Mouse (Mus musculus): ENCODE data around the gene Arl6ip4. TPM values are rescaled to one million over a fixed set of nuclear protein-coding genes. Genes with fewer than 3 reads are reported as not detected.

The Arl6ip4 gene
- polyA plus RNA-seq, 1 experiment from 2014 or later, result 106 TPM

DNA sequence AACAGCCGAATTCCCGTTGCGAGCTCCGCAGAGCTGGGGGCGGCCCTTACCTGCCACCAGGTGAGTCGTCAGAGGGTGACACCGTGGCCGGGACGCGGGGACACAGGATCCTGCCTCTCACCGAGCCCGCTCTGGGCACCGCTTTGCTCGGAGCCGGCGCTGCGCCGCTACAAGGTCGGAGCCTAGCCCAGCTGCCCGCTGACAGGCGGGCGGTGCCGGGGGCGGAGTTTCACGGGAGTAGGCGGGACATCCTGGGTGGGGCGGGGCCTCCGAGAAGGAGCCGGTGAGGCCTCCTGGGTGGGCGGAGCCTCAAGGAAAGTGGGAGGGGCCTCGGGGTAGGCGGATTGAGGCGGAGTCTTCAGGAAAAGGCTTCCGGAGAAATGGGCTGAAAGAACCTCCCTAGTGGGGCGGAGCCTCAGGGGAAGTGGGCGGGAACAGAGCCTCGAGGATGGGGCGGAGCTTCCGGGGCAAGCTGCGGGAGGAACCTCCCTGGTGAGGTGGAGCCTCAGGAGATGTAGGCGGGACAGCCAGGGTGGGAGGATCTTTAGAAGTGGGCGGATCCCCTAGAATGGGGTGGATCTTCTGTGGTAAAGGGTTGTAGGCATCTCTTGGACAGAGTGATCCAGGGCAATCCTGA lies 20.2 kb upstream of the Arl6ip4 start, which contains the start of gene Abcb9:
Gene Abcb9 (minus strand): TSS at position 203 of the 637 bp plus-strand sequence.
- Histone ChIP-seq H3K9ac (peak within 1 kb of the TSS; percentile 65), H3K27me3 (peaks cover 41% of the 10 kb centered on the region), H3K9me3 (0 out of 2 replicates have a peak, but pooled peaks cover 4% of the 10 kb centered on the region), H3K36me3 (no peaks in the 10 kb centered on the region), H3K4me3 (peak within 1 kb of the TSS; percentile 43), H3K27ac (no peak within 1 kb of the TSS), H3K4me1 (peaks cover 10% of the 10 kb centered on the region), H3K4me2 (replicated peaks) (peak within 1 kb of the TSS; percentile 70)
- ATAC-seq (ENCODE audit: low FRiP score, low read depth), result peak; percentile 84; the same call in 1 of the 2 replicates
- WGBS, result 3% methylated on average over 42 of the region's 42 CpGs

DNA sequence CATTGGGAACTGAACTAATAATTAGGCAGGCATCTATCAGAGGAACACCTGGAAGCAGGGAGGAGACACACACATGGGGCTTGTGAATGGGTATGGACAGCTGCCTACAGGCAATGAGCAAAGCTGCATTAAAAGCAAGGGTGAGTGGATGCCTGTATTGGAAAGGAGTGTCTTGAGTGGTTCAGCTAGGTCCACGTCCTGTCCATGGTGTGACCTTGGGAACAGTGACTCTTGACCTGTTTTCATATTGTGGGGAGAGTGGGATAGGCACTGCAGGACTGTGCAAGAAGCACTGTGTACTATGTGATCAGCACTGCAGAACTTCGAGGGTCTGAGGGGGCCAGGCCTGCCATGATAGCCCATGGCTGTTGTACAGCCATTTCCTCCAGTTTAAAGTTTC lies 17.0 kb upstream of the Arl6ip4 start:
- H3K9me3 ChIP-seq, result 0 out of 2 replicates have a peak, but pooled peaks cover 4% of the 10 kb centered on the region
- no peak overlapping the region for H3K9ac ChIP-seq
- no peak overlapping the region for H3K4me2 ChIP-seq (replicated peaks)
- peaks cover 10% of the 10 kb centered on the region for H3K4me1 ChIP-seq
- H3K4me3 ChIP-seq, result no peak overlapping the region
- H3K27ac ChIP-seq, result no peak overlapping the region
- 85% methylated on average over 2 of the region's 2 CpGs for WGBS
- no peak for ATAC-seq (ENCODE audit: low FRiP score, low read depth)
- peaks cover under 1% of the 10 kb centered on the region; the same call in 1 of the 2 replicates for H3K36me3 ChIP-seq
- peaks cover 27% of the 10 kb centered on the region for H3K27me3 ChIP-seq

DNA sequence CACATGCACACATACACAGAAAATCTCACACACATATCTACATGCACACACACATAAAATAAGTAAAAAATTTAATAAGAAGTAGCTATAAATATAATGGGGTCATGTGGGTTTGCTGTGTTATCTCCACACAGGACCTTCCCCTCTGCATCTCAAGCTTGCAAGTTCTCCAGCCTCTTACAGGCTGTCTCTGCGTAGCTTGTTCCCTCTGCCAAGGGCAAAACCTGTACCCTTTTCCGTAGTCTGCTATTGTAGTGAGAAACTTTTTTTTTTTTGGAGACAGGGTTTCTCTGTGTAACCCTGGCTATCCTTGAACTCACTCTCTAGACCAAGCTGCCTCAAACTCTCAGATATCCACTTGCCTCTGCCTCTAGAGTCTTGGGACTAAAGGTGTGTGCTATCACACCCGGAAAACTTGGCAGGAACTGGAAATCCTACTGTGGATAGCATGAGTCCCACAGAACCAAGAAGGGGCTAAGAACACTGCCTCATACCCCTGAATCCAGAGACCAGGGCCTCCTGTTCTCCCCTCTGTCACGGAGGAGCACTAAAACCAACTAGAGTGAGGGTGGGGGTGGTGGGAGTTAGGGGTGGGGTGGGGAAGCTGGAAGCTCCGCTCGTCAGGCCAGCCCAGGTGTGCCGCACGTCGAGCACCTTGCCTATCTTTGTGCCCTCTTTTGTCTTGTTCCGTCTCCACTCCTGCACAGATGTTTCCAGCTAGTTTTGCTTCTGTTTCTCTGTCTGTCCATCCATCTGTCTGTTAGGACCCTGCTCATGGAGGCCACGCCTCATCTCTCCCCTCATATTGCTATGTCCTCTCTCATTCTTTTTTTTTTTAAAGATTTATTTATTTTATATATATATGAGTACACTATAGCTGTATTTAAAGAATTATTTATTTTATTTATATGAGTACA lies 15.5 kb upstream of the Arl6ip4 start:
- no peak overlapping the region for H3K9ac ChIP-seq
- H3K27me3 ChIP-seq, result peaks cover 13% of the 10 kb centered on the region
- no peak overlapping the region for H3K4me2 ChIP-seq (replicated peaks)
- 89% methylated on average over 11 of the region's 11 CpGs for WGBS
- no peak overlapping the region for H3K27ac ChIP-seq
- peaks cover 4% of the 10 kb centered on the region; the same call in 1 of the 2 replicates for H3K36me3 ChIP-seq
- no peak overlapping the region for H3K4me3 ChIP-seq
- H3K4me1 ChIP-seq, result peaks cover 5% of the 10 kb centered on the region
- 0 out of 2 replicates have a peak, but pooled peaks cover 4% of the 10 kb centered on the region for H3K9me3 ChIP-seq
- ATAC-seq (ENCODE audit: low FRiP score, low read depth), result no peak

DNA sequence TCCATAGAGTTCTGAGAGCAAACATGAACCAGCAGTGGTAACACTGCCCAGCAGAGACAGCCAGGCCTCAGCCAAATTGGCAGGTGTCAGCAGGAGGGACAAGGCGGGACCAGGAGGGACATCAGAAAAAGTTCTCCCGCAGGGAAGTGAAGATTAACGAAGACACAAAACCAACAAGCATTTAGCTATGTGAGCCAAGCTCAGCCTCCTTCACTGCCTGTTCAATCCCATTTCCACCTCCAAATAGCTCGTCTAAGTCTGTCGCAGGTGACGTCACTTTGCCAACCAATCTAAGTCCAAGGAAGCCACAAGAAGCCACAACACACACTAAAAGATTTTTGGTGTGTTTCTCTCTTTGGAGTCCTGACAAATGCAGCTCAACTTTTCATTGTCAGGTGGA lies 13.6 kb upstream of the Arl6ip4 start:
- Histone ChIP-seq H3K9me3 (0 out of 2 replicates have a peak, but pooled peaks cover 4% of the 10 kb centered on the region), H3K27me3 (no peaks in the 10 kb centered on the region), H3K4me2 (replicated peaks) (no peak overlapping the region), H3K4me1 (no peaks in the 10 kb centered on the region), H3K9ac (no peak overlapping the region), H3K27ac (no peak overlapping the region), H3K4me3 (no peak overlapping the region), H3K36me3 (peaks cover 4% of the 10 kb centered on the region; the same call in 1 of the 2 replicates)
- no peak for ATAC-seq (ENCODE audit: low FRiP score, low read depth)
- WGBS, result 77% methylated on average over 6 of the region's 6 CpGs

DNA sequence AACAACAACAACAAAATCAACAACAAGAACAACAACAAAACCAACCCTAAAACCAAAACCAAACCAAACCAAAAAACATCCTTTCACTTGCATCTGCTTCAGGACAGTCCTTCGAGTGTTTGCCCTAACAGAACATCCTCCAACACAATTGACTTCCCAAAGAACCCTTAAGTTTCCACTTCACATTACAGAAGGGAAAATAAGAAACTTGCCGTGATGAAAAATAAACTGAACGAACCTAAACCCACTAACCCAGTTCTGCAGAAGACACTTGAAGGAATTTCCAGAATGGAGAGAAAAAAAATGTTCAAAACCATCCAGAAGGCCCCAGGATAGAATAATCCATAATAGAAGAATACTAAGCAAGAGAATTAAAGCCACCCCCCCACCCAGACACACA lies 12.9 kb upstream of the Arl6ip4 start:
- Histone ChIP-seq H3K36me3 (peaks cover 4% of the 10 kb centered on the region; the same call in 1 of the 2 replicates), H3K9ac (no peak overlapping the region), H3K4me3 (no peak overlapping the region), H3K4me2 (replicated peaks) (no peak overlapping the region), H3K27ac (no peak overlapping the region), H3K9me3 (0 out of 2 replicates have a peak, but pooled peaks cover 4% of the 10 kb centered on the region), H3K27me3 (no peaks in the 10 kb centered on the region), H3K4me1 (no peaks in the 10 kb centered on the region)
- no peak for ATAC-seq (ENCODE audit: low FRiP score, low read depth)
- 84% methylated on average over 3 of the region's 3 CpGs for WGBS

DNA sequence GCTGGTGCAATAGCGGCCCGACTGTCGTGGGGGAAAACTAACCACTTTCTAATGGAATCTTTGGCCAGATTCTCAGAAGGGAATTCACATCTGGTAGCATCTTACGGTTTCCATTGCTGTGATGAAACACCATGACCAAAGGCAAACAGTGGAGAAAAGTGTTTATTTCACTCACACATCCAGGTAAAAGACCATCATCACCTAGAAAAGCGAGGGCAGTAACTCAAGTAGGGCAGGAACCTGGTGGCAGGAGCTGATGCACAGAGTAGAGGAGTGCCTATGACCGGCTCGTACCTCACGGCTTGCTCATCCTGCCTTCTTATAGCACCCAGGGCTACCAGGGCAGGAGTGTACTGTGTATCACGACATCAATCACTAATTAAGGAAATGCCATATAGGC lies 12.3 kb upstream of the Arl6ip4 start:
- Histone ChIP-seq H3K9ac (no peak overlapping the region), H3K4me3 (no peak overlapping the region), H3K27me3 (no peaks in the 10 kb centered on the region), H3K27ac (no peak overlapping the region), H3K4me1 (no peaks in the 10 kb centered on the region), H3K9me3 (0 out of 2 replicates have a peak, but pooled peaks cover 4% of the 10 kb centered on the region), H3K4me2 (replicated peaks) (no peak overlapping the region), H3K36me3 (peaks cover 4% of the 10 kb centered on the region; the same call in 1 of the 2 replicates)
- no peak for ATAC-seq (ENCODE audit: low FRiP score, low read depth)
- WGBS, result 94% methylated on average over 9 of the region's 9 CpGs

DNA sequence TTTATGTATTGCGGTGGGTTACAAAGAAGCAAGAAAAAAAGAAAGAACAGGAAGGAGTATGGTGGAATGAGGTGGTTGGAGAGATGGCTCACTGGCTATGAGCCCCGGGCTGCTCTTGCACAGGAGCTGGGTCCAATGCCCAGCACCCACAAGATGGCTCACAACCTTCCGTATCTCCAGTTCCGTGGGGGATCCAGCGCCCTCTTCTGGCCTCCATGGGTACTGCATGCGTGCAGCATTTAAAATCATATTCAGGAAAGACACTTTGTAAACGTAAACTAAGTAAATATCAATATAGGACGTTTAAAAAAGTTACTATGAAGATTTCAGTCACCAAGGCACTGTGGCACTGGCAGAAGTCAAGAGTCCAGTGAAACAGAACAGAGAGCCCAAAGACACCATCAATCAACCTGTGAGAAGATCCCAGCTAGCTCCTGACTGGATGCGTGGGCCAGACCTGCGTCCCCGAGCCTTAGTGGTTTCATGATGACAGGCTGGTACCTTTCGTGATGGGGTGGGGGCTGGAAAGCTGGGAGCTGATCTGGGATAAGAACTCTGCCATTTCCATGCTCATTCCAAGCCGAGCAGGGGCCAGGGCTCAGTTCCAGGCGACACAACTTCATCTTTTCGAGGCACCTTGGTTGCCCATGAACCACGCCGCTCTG lies 4.7 kb upstream of the Arl6ip4 start:
- no peak for ATAC-seq (ENCODE audit: low FRiP score, low read depth)
- Histone ChIP-seq H3K27me3 (no peaks in the 10 kb centered on the region), H3K27ac (no peak overlapping the region), H3K9ac (peak overlapping the region; percentile 78), H3K4me2 (replicated peaks) (peak overlapping the region; percentile 91), H3K4me1 (peaks cover 17% of the 10 kb centered on the region), H3K36me3 (peaks cover 6% of the 10 kb centered on the region; the same call in 1 of the 2 replicates), H3K9me3 (no peaks in the 10 kb centered on the region), H3K4me3 (peak overlapping the region; percentile 82)
- WGBS, result 28% methylated on average over 17 of the region's 17 CpGs

DNA sequence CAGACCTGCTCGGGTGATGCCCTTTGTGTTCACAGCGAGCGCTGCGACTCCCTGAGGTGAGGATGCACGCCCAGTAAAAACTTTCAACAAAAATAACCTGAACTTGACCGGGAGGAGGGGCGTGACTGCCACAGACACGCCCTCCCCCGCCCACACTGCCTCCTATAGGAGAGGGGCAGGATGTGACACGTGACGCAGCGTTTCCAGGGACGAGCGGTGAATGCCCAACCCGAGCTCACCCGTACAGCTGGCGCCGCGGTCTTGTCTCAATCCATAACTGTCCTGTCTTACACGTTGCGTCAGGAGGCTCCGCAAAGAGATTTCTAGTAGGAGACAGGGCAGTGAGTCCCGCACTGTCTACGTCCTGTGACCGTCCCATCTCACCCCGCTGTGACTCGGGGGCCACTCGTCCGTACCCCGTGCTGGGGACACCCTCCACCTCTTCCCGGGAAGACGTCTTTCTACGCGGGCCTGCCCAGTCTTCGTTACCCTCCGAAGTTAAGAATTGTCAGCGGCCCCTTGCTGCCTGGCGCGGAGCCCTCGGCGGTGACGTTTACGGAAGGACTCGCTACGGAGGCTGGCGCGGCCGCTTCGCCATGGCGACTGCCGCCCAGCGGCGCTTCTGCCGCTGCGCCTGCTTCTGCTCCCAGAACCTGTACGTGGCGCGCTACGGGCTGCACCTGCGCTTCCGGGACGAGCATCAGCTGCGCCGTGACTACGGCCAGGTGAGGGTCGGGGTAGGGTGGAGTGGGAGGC lies 4.0 kb upstream of the Arl6ip4 start, which contains the start of gene Ogfod2:
Gene Ogfod2 (plus strand): TSS at position 556 of the 756 bp plus-strand sequence.
- peak within 1 kb of the TSS; percentile 82 for H3K4me3 ChIP-seq
- H3K27me3 ChIP-seq, result no peaks in the 10 kb centered on the region
- H3K27ac ChIP-seq, result peak within 1 kb of the TSS; percentile 82
- ATAC-seq (ENCODE audit: low FRiP score, low read depth), result peak; percentile 98
- peaks cover 6% of the 10 kb centered on the region; the same call in 1 of the 2 replicates for H3K36me3 ChIP-seq
- H3K9ac ChIP-seq, result peak within 1 kb of the TSS; percentile 78
- WGBS, result under 1% methylated on average over 66 of the region's 66 CpGs
- H3K4me1 ChIP-seq, result peaks cover 22% of the 10 kb centered on the region
- H3K9me3 ChIP-seq, result no peaks in the 10 kb centered on the region
- peak within 1 kb of the TSS; percentile 91 for H3K4me2 ChIP-seq (replicated peaks)

DNA sequence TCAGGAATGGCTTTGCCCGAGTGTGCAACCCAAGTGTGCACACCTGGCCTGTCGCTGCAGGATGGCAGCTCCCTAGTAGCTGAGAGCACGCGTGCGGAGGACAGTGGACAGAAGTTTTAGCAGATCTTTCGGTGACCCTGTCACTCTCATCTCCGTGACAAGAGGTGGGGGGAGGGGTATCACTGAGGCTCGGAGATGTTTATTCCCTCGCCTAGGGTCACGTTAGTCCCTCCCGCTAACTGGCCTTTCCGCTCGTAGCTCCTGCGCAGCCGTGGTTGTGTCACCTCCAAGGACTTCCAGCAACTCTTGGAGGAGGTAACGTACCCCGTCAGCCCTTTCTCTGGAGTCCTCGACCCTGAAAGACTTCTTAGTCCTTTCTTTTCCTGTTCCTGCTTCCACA lies 3.4 kb upstream of the Arl6ip4 start:
- H3K27ac ChIP-seq, result peak overlapping the region; percentile 35; the same call in 1 of the 2 replicates
- no peaks in the 10 kb centered on the region for H3K27me3 ChIP-seq
- peak overlapping the region; percentile 82 for H3K4me3 ChIP-seq
- H3K4me1 ChIP-seq, result peaks cover 28% of the 10 kb centered on the region
- H3K4me2 ChIP-seq (replicated peaks), result peak overlapping the region; percentile 91
- H3K9ac ChIP-seq, result peak overlapping the region; percentile 78
- H3K36me3 ChIP-seq, result peaks cover 10% of the 10 kb centered on the region
- no peak for ATAC-seq (ENCODE audit: low FRiP score, low read depth)
- no peaks in the 10 kb centered on the region for H3K9me3 ChIP-seq
- WGBS, result 4% methylated on average over 18 of the region's 18 CpGs

DNA sequence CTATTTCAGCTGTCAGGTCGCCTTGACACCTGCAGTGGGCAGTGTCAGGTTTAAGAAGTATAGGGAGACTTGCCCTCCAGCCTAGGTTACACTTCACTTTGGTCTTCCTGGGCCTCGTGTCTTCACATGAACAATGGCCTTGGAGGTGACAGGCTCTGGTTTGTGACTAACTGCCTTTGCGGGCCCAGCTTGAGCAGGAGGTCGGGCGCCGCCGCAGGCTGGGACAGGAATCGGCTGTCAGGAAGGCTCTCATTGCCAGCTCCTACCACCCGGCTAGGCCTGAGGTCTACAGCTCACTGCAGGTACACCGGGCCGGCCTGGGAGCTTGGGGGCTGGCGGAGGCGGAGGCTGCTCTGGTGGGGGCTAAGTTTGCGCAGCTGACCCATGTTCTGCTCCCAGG lies 2.9 kb upstream of the Arl6ip4 start:
- Histone ChIP-seq H3K27me3 (no peaks in the 10 kb centered on the region), H3K4me3 (peak overlapping the region; percentile 82), H3K36me3 (peaks cover 15% of the 10 kb centered on the region), H3K4me1 (peaks cover 33% of the 10 kb centered on the region), H3K9me3 (no peaks in the 10 kb centered on the region), H3K9ac (peak overlapping the region; percentile 78), H3K27ac (no peak overlapping the region), H3K4me2 (replicated peaks) (peak overlapping the region; percentile 91)
- 12% methylated on average over 14 of the region's 14 CpGs for WGBS
- ATAC-seq (ENCODE audit: low FRiP score, low read depth), result no peak
